Mouse (Mus musculus) limb, embryonic 14.5 days (tissue): Measurements from ENCODE around the gene Tlnrd1. TPM values are rescaled to one million over a fixed set of nuclear protein-coding genes. Genes with fewer than 3 reads are reported as not detected.

Experiments
- ATAC-seq: fragments of 200-750 bp; cut with Nextera tagmentation; 2 replicates; pipeline ENCODE4 v1.8.0; 2017; ENCODE audit warnings: low read depth, moderate number of reproducible peaks, moderate TSS enrichment; ENCODE audit not compliant: low FRiP score
- DNase-seq: peaks from one replicate; pipeline ENCODE4 v3.0.0-alpha.2; 2015; ENCODE audit warnings: low spot score
- H3K27ac ChIP-seq: fragments of 300-500 bp; sonication (generic); replicated peaks from 2 replicates; pipeline ENCODE4 v1.5.1; 2014; ENCODE audit warnings: low read depth, mild to moderate bottlenecking, low read length, moderate library complexity, mixed read lengths
- H3K27me3 ChIP-seq: fragments of 300-500 bp; sonication (generic); 2 replicates; pipeline ENCODE4 v1.6.1; 2014; ENCODE audit warnings: low read length, mixed read lengths; ENCODE audit not compliant: control insufficient read depth, insufficient read depth
- H3K36me3 ChIP-seq: fragments of 300-500 bp; sonication (generic); 2 replicates; pipeline ENCODE4 v1.6.1; 2014; ENCODE audit warnings: mild to moderate bottlenecking, low read length, moderate library complexity, mixed read lengths; ENCODE audit not compliant: control insufficient read depth, insufficient read depth
- H3K4me1 ChIP-seq: fragments of 300-500 bp; sonication (generic); 2 replicates; pipeline ENCODE4 v1.6.1; 2014; ENCODE audit warnings: antibody characterized with exemption, low read length, mixed read lengths; ENCODE audit not compliant: control insufficient read depth, insufficient read depth
- H3K4me2 ChIP-seq: fragments of 300-500 bp; sonication (generic); replicated peaks from 2 replicates; pipeline ENCODE4 v1.6.1; 2014; ENCODE audit warnings: low read depth, mild to moderate bottlenecking, low read length, moderate library complexity; ENCODE audit not compliant: severe bottlenecking
- H3K4me3 ChIP-seq: fragments of 300-500 bp; sonication (generic); replicated peaks from 2 replicates; pipeline ENCODE4 v1.5.1; 2014; ENCODE audit warnings: low read length
- H3K9ac ChIP-seq: fragments of 300-500 bp; sonication (generic); 2 replicates; pipeline ENCODE4 v1.6.1; 2014; ENCODE audit warnings: mild to moderate bottlenecking, low read depth, low read length, moderate library complexity; ENCODE audit not compliant: severe bottlenecking
- H3K9me3 ChIP-seq: fragments of 300-500 bp; sonication (generic); 2 replicates; pipeline ENCODE4 v1.6.1; 2016; ENCODE audit warnings: low read length; ENCODE audit not compliant: control insufficient read depth
- POLR2A ChIP-seq: fragments of 200-500 bp; IDR thresholded peaks from 2 replicates; pipeline ENCODE4 v1.8.0; 2012; ENCODE audit warnings: inconsistent platforms, mild to moderate bottlenecking, moderate library complexity, borderline replicate concordance; ENCODE audit not compliant: insufficient read depth, insufficient read length; ENCODE audit errors: extremely low read depth
- WGBS: fragments of 180-500 bp; shearing (Covaris S2); extraction: QIAGEN DNeasy Blood & Tissue Kit; methylation state at CpG from one replicate; pipeline ENCODE4 v1.1.7; 2014; 5-methylcytosine and 5-hydroxymethylcytosine counted together
- polyA plus RNA-seq, 2 experiments: library from polyadenylated mRNA; depleted of rRNA in 1 of 2; stranded (reverse) in 1 of 2; unstranded in 1 of 2; fragments of >200 nt; fragmentation: Nextera tagmentation in 1 of 2; extraction: Ambion mirVana in 1 of 2; gene quantifications; 2 replicates each; pipeline versions ENCODE4 v1.2.1 to v1.2.3; 2012 to 2014

The Tlnrd1 gene
- polyA plus RNA-seq, 2 experiments = 17.6 to 32.7 TPM

DNA sequence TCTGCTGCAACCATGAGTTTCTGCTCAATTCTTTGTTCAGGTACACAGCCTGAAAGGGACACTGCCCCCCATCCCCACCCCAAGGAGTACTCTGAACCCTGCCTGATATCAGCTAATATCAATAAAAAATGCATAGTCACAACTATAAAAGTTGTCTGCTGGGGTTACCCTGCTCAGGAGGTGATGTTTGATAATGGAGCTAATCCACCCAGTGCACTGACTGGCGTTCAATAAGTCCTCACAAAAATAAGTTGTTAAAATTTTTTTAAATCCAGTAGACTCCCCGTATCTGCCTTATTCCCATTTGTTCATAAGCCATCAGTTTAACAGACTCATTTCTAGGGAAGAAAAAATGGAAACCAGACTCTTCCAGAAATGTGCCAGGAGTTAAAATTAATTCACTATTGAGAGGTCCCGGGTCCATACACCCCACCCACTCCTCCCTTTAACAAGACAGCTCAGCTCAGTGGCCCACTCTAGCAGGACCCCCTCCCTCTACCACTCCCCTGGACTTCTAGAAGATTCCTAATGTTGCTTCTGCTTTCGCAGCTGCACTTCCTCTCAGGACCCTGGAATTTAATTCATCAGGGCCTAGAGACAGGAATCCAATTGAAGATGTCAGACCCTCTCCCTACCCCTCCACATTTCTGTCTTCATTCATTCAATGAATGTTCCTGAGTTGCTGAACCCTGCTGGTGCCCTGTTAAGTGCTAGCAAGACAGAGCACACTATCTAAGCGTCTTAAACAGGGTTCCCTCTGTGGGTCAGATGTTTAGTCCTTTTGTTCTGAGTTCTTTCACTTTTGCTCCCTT is 32.3 kb downstream of the Tlnrd1 start:
- WGBS = 45% methylated on average over 5 of the region's 5 CpGs
- Histone ChIP-seq H3K4me1 (peaks cover 12% of the 10 kb centered on the region), H3K36me3 (no peaks in the 10 kb centered on the region), H3K4me3 (no peak overlapping the region), H3K27ac (no peak overlapping the region), H3K9me3 (no peaks in the 10 kb centered on the region), H3K4me2 (no peak overlapping the region), H3K27me3 (no peaks in the 10 kb centered on the region), H3K9ac (no peak overlapping the region)
- ATAC-seq (no peak), DNase-seq (no peak)
- no peak for TF ChIP-seq POLR2A

DNA sequence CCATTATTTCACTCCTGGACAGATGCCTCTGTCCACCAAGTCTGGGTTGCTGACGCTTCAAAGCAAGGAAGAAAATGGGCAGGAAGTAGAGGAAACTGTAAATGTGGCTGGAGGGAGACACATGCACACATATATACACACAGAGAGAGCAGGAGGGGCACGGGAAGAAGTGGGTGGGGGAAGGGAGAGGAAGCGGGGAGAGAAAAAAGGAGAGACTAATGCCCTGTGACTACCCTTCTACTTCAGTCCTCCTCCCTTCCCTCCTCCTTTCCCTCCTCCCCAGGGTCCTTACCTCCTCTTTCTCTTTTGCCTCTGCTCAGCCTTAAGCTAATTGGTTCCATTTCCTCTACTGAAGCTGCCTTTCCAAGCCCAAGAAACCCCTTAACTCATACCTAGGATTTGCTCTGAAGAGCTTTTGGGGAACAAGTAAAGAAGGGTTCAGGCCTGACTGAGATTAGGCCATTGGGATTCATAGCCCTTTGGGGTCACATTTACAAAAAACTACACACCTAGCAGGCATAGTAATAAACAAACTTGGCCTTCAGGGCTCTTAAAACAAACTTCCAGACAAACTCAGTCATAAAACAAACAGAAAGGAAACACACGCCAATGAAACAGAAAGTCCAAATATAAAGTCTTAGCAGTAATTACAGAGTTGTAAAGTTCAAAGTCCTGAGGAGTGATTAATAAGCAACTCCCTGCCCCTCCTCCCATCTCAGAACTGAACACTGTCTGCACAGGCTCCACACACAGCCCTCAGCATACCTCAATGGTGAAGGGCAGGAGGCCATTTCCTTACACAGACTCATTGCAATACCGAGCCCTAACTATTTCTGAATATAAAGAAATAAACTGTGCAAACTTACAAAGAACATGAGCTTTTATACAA is 36.7 kb downstream of the Tlnrd1 start:
- no peak overlapping the region for H3K4me2 ChIP-seq
- WGBS = 9% methylated on average over 5 of the region's 5 CpGs
- ATAC-seq = peak; percentile 63; the same call in 1 of the 2 replicates

DNA sequence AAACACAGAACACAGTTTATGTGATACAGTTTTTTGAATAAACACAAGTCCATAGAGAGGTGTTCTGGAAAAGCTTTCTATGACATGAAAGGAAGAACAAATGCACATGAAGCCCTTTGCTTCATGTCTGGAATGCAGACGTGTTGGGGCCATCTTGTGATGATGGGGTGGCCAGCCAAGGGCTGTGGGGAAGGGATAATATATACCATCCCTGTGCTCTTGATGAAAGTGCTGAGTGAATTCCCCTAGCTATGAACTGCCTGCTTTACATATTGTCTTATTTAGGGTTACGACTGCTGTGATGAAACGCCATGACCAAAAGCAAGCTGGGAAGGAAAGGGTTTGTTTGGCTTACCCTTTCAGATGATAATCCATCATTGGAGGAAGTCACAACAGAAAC is 39.3 kb downstream of the Tlnrd1 start:
- no peak overlapping the region for H3K27ac ChIP-seq
- no peaks in the 10 kb centered on the region for H3K36me3 ChIP-seq
- H3K4me2 ChIP-seq = no peak overlapping the region
- DNase-seq (no peak), ATAC-seq (no peak; the same call in 1 of the 2 replicates)
- no peak overlapping the region for H3K4me3 ChIP-seq
- H3K9me3 ChIP-seq = no peaks in the 10 kb centered on the region
- no peak for TF ChIP-seq POLR2A
- H3K4me1 ChIP-seq = peaks cover 12% of the 10 kb centered on the region
- WGBS = 66% methylated on average over 3 of the region's 3 CpGs
- H3K27me3 ChIP-seq = no peaks in the 10 kb centered on the region
- H3K9ac ChIP-seq = no peak overlapping the region

More for the DNA sequence above, 36.7 kb downstream of the Tlnrd1 start:
- Histone ChIP-seq H3K36me3 (no peaks in the 10 kb centered on the region), H3K9ac (no peak overlapping the region), H3K27ac (peak overlapping the region; percentile 35; the same call in 1 of the 2 replicates), H3K4me1 (peaks cover 12% of the 10 kb centered on the region), H3K9me3 (no peaks in the 10 kb centered on the region), H3K27me3 (no peaks in the 10 kb centered on the region), H3K4me3 (no peak overlapping the region)
- no peak for TF ChIP-seq POLR2A
- no peak for DNase-seq

DNA sequence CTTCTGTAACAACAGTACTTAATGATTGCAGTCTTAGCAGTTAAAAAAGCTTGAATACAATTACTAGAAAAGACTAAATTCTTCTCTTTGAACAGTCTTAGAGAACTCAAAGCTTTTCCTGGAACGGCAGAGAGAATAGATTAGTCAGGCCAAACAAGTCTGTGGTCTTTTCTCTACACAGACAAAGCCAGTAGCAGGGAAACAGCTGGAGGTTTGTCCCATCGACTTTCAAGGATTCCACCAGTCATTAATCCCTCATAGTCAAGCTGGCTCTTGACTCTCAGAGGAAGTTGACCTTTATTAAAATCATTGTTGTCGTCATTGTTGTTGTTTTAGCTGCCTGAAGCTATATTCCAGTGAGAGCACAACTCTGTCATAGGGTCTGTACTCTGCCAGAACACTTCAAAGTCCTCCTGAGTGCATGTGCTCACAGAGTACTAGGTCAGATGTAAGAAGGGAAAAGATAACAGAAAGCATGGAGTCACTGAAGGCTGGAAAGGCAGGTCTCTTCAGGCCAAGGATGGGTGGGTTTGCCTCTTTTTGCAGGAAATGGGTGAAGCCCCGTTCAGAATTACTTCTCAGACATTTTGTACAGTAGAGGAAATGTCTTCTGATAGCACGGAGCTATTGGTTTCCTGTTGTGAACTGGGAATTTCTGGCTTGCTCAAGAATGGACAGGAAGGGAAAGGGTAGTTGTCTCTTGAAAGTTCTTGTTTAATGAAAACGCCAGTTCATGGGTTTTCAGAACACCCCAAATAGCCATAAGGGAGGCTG is 41.4 kb downstream of the Tlnrd1 start:
- H3K27me3 ChIP-seq = no peaks in the 10 kb centered on the region
- no peaks in the 10 kb centered on the region for H3K9me3 ChIP-seq
- H3K27ac ChIP-seq = no peak overlapping the region
- no peak for ATAC-seq
- peaks cover 10% of the 10 kb centered on the region for H3K4me1 ChIP-seq
- TF ChIP-seq POLR2A = no peak
- WGBS = 68% methylated on average over 6 of the region's 6 CpGs
- H3K9ac ChIP-seq = no peak overlapping the region
- no peaks in the 10 kb centered on the region for H3K36me3 ChIP-seq
- no peak for DNase-seq
- no peak overlapping the region for H3K4me2 ChIP-seq
- H3K4me3 ChIP-seq = no peak overlapping the region

DNA sequence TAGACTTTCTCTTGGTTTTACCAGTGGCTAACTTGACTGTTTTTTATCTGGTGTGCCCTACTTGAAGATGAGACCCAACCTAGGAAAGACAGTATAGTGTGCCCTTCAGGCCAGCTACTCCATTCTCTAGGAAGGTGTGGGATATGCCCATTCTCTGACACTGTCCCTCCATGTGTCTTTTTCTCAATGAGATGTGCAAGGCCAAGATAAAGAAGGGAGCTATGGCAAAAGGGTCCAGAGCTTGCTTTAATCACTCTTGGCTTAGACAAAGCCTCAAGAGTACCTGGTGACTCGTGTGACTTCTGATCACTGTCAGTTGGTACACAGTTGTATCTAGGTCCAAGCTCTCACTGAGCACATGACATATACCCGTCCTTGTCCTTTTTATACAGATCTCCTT is 44.0 kb downstream of the Tlnrd1 start:
- H3K9ac ChIP-seq = no peak overlapping the region
- no peak for ATAC-seq
- no peaks in the 10 kb centered on the region for H3K36me3 ChIP-seq
- WGBS = 84% methylated on average over 2 of the region's 2 CpGs
- no peaks in the 10 kb centered on the region for H3K9me3 ChIP-seq
- no peak for DNase-seq
- no peak for TF ChIP-seq POLR2A
- H3K4me1 ChIP-seq = no peaks in the 10 kb centered on the region
- H3K4me3 ChIP-seq = no peak overlapping the region
- no peak overlapping the region for H3K27ac ChIP-seq
- no peak overlapping the region for H3K4me2 ChIP-seq
- no peaks in the 10 kb centered on the region for H3K27me3 ChIP-seq
